15 mouse cellular contexts compared by ENCODE assay signal in genomic region chr10:36936271-36936670, GRCm38 (mm10).
"Had no signal": no experiment of that assay in that cellular context is flagged by ENCODE, and none has a peak within 500 bp of the region (broad histone marks: within the 10 kb centered on the region; RNA-seq: fewer than 3 reads in every experiment).

No protein-coding gene starts in this region.

- H3K4me3 ChIP-seq: limb, embryonic 12.5 days; liver, embryonic 13.5 days; lung, embryonic 15.5 days; midbrain, embryonic 10.5 days; myocyte; neural tube, embryonic 15.5 days had no signal

- H3K9me3 ChIP-seq: limb, embryonic 12.5 days; liver, embryonic 13.5 days; lung, embryonic 15.5 days; midbrain, embryonic 10.5 days; neural tube, embryonic 15.5 days had no signal

- H3K27ac ChIP-seq: kidney, postnatal 0 days; limb, embryonic 12.5 days; liver, embryonic 13.5 days; lung, embryonic 15.5 days; midbrain, embryonic 10.5 days; neural tube, embryonic 15.5 days had no signal

- H3K36me3 ChIP-seq: limb, embryonic 12.5 days; liver, embryonic 13.5 days; lung, embryonic 15.5 days; midbrain, embryonic 10.5 days; neural tube, embryonic 15.5 days had no signal

- H3K4me1 ChIP-seq: limb, embryonic 12.5 days; liver, embryonic 13.5 days; lung, embryonic 15.5 days; neural tube, embryonic 15.5 days had no signal

- H3K9ac ChIP-seq: limb, embryonic 12.5 days; liver, embryonic 13.5 days; liver, postnatal 0 days; lung, embryonic 15.5 days; neural tube, embryonic 15.5 days had no signal

- H3K27me3 ChIP-seq: limb, embryonic 12.5 days; liver, embryonic 13.5 days; lung, embryonic 15.5 days; neural tube, embryonic 15.5 days had no signal

- H3K4me2 ChIP-seq: limb, embryonic 12.5 days; liver, embryonic 13.5 days; lung, embryonic 15.5 days; neural tube, embryonic 15.5 days had no signal

- DNase-seq: kidney, postnatal 36 days; liver; liver, embryonic 13.5 days; liver, postnatal 0 days; midbrain, embryonic 14.5 days; right cerebral cortex, adult 18-20 months; right cerebral cortex, postnatal 25 days; thymus, adult 18-20 months; thymus, postnatal 14 days had no signal

- ATAC-seq: liver, postnatal 0 days had no signal
